Mouse (Mus musculus): ENCODE data around the gene Hoxc6. TPM values are rescaled to one million over a fixed set of nuclear protein-coding genes. Genes with fewer than 3 reads are reported as not detected.

Gene Hoxc6
- polyA plus RNA-seq, 1 experiment = 18.3 TPM

DNA sequence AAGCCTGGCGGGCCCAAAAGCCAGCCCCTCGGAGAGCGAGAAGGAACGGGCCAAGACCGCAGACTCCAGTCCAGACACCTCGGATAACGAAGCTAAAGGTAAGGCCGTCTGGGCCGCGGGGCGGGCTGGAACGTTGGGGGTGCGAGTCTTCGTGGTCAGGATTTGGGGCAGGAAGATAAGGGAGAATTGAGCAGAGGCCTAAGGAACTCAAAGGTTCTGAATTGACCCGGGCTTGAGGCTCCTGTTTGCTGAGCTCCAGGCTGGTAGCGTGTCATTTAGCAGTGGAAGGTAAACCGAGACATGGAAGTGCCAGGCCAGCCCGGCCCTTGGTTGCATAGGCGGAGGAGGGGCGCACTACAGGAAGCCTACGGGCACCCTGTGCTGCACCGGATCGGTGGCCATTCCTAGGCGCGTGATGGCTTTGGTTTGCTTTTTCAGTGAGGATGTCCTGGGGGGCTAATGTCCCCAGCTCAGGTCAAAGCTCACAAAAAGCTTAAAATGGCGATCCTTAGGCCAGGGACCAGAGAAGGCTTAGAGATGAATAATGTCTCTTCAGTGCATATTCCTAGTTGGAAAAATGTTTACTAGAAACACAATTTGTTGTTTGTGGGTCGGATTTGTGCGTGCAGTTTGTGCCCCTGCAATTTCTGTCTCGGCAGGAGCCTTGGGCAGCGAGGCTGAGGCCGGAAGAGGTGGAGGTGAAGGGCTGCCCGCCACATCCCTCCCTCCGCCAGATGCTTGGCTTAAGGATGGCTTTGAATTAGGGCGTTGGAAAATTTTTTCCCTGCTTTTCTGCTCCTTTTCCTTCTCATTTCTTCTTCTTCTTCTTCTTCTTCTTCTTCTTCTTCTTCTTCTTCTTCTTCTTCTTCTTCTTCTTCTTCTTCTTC is 30.3 kb upstream of the Hoxc6 start:
- DNase-seq (ENCODE audit: low read depth) = no peak

DNA sequence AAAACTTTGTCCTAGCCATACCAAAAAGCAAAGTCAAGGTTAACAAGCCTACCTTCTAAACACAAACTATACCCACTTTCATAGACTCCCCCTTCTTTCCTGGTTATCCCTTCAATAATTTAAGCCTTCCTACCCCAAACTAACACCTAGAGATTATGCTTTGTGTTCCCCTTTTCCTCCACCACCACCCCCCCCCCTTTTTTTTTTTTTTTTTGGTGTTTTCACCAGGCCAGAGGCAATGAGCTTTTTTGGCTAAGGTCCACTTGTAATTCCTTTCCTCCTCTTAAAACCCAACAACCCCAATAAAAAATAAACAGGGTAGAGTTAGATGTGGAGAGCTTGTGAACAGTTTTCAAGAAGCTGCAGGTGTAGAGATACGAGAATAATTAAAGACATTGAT is 28.8 kb upstream of the Hoxc6 start:
- no peak for DNase-seq (ENCODE audit: low read depth)

DNA sequence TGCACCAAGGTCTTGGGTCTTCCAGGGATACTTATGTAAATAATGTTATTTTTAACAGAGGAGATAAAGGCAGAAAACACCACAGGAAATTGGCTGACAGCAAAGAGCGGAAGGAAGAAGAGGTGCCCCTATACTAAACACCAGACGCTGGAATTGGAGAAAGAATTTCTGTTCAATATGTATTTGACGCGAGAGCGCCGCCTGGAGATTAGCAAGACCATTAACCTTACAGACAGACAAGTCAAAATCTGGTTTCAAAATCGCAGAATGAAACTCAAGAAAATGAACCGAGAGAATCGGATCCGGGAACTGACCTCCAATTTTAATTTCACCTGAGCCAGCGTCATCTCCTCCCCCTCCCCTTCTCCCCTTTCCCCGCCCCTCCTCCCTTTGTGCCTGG is 27.3 kb upstream of the Hoxc6 start:
- DNase-seq (ENCODE audit: low read depth) = no peak

DNA sequence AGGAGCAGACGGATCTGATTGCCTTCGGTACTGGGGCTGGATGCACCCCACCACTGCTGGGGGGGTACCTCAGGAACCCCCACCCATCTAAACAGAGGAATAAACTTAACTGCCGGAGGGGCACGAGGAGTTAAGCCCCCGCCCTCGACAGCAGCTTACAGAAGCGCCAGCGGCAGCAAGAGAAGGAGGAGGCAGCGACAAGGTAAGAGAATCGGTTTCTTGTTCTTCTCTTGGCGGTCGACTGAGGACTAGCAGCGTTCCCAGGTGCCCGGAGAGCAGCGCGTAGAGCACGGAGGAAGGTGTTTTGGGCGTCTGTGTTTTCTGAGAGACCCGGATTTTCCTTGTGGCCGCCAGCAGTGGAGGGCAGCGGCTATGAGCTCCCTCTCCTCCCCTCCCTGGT is 25.8 kb upstream of the Hoxc6 start:
- DNase-seq (ENCODE audit: low read depth) = no peak

DNA sequence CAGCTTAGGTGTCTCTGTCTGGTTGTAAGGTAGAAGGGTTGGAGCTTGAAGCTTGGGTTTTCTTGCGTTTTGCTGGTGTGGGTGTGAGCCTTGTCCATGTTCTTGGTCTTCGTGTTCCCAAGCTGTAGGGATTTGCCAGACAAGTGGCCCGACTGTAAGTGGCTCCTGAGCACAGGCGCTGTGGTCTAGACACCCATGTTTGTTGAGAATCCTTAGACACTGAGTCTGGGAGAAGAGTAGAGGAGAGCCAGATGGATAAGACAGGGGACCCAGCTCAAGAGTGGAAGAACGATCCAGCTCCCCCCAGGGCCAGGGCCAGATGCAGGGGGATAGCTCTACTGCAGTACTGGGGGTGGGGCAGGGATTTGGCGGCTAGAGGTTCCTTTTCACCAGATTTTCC is 25.3 kb upstream of the Hoxc6 start:
- DNase-seq (ENCODE audit: low read depth) = no peak

DNA sequence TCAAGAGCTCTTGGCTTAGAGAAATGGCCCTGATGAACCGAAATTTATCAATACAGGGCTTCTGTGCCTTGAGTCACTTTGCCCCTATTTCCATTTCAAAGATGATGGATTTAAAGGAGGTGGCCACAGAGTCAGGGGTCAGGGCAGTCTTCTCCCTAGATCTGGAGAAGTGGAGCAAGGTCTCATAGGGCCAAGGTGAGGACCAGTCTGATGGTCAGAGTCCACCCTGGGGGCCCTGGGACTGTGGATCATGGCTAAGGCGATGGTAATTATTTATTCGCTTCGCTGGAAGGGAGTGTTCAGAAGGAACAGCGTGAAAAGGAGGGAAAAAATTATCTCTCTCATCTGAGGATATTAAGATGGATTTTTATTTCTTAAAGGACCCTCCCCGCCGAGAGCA is 23.0 kb upstream of the Hoxc6 start:
- no peak for DNase-seq (ENCODE audit: low read depth)

DNA sequence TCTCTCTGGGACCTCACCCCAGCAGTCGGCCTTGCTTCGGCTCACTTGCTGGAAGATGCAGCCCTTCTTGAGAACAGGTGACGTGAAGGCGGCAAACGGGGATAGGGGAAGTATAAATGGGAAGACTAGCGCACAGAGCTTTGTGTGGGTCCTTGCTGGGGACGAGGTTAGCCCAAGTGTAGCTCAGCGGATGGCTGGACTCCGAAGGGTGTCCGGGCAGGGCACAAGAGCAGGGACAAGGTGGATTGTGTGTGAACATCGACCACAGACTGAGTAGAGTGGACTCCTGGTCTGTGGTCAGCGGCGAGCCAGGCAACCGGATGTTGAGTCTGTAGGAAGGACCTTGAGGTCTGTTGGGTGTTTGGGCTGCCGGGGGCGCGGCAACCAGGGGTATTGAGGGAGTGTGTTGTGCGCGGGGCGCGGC is 22.4 kb upstream of the Hoxc6 start:
- DNase-seq (ENCODE audit: low read depth) = no peak

DNA sequence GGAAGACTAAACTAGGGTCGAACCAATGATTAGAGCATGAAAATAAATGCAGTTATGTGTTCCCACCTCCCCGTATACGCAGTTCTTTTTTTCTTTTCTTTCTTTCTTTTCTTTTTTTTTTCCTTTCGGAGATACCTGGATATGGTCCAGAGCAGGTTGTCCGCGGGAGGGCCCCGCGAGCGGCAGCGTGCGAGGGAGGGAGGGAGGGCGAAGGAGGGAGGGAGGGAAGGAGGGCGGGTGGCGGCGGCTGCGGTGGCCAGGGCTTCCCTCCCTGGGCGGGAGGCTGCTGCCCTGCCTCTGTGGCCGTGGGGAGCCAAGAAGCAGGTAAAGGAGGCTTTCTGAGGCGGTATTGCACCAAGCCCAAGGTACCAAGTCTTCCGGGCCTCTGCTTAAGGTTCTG is 21.9 kb upstream of the Hoxc6 start, which contains the start of gene Hoxc9:
Gene Hoxc9, plus strand, starts transcription at position 269 of the 400 bp plus-strand sequence.
- no peak for DNase-seq (ENCODE audit: low read depth)

DNA sequence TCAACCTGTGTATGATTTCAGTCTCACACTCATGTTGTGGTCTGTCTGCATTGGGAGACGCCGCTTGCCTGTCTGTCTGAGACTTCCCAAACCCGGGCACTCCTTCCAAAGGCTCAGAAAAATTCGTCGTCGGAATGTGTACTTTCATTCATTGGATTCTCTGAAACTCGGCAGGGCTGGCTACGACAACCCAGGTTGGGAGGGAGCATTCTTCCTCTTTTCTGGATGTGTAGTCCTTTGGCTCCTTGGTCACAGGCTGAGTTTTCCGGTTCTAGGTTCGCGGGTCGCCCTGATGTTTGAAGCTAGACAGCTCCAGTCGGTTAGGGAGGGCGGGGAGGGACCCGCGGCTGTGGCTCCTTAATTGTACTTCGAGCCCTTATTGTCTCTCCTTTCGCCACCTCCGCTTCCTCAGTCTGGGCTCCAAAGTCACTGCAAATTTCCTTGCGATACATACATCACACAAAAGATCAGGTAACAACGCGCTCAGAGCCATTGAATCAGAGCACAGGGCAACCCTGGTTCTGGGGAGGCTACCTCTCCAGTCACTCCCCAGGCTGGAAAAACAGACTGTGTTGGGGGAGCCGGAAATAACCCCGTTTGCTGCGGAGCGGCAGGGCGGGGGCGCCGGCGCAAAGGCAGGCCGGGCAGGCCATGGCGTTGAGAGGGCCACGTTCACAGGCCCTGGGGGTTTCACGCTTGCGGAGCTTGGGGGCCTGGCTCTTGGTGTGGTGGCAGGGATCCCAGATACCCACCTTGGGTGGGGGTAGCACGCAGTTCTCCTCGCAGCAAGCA is 21.2 kb upstream of the Hoxc6 start:
- DNase-seq (ENCODE audit: low read depth) = no peak

DNA sequence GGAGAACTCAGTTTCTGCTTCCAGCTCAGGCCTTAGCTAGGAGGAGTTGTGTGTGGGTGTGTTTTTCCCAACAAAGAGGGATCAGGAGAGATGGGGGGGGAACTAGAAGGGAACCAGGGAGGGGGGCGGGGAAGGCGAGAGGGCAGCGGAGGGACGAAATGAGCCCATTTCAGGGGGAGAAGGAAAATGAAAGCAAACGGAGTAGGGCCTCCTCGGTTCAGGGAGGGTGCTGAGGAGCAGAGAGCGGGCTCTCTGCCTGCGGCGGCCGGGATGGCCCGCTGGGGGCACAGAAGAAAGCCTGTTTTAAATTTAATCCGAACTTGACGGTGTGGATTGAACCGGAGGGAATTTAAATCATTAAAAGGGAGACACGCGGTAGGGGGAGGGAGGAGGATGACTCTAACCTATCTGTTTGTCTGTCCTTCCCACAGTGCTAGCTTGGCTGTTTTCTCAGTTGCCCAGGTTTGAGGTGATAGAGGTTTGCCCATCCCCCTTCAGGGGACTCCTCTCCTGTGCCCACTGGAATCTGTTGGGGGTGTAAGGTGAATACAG is 20.6 kb upstream of the Hoxc6 start:
- no peak for DNase-seq (ENCODE audit: low read depth)

DNA sequence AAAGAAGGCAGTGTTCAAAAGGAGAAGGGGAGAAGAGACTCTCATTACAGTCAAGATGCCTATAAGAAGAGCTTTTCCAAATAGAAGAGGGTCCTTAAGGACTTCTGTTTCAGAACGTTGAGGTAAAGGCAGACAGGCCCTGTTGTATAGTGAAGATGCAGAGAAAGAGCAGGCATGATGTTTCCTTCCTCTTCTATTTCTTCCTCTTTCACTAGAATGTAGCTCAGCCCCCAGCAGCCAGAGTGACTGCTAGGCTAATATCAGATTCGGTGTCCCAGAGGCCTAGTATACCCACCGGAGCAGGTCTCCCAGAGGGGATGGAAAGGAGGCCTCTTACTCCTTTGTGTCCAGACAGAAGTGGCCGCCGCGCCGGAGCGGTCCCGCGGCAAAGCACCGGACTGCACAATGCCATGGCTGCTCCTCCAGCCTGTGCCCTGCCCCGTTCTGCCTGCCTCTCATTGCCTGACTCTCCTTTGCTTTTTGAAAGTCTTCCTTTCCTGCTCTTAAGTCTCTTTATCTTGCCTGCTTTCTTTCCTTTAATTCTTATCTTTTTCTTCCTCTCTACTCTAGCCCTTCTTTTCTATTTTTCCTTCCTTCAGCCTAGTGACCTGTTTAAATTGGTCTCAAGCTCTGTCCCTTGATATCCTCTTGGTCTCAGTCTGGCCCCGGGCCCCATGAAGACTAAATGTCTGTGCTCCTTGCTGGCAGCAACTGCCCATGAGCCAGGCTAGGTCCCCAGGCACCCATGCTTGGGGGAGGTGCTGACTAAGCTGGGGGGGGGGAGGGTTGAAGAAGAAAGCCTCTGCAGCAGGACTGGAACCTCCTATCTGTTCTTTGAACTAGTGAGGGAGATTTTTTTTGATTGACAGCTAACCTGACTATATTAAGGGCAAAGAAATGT is 19.2 kb upstream of the Hoxc6 start:
- DNase-seq (ENCODE audit: low read depth) = no peak

DNA sequence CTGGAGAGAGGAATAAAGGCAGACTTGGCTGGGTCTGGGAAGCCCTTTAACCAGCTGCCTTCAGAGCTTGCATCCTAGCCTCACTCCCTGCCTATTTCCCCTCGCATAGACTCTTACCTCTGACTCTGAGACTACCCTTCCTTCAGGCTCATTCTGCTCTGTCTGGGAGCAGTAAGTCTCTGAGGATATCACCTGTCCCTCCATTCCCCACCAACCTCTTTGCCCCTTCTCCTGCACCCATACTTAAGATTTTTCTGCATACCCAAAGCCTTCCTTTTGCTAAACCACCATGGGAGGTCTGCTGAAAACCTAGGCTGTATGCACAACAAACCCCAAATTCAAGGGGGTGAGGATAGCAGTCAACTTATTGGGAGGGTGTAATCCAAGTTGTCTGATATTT is 18.1 kb upstream of the Hoxc6 start:
- DNase-seq (ENCODE audit: low read depth) = no peak

DNA sequence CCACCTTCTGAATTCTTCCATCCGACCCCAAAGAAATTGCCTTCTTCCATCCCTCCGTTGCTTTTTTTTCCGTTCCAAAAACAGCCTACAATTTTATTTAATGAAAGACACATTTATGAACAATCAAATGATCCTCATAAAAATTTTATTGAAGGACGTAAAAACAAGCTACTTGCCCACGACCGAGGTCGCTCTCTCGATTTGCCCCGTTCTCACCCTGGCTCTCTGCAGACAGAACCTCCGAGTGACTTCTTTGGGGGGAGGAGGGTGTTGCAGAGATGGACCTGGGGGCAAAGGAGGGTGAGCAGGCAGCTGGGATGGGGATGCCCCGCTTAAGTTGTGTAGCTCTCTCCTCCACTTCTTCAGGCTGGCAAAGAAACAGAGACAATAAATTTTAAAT is 17.7 kb upstream of the Hoxc6 start:
- DNase-seq (ENCODE audit: low read depth) = no peak

DNA sequence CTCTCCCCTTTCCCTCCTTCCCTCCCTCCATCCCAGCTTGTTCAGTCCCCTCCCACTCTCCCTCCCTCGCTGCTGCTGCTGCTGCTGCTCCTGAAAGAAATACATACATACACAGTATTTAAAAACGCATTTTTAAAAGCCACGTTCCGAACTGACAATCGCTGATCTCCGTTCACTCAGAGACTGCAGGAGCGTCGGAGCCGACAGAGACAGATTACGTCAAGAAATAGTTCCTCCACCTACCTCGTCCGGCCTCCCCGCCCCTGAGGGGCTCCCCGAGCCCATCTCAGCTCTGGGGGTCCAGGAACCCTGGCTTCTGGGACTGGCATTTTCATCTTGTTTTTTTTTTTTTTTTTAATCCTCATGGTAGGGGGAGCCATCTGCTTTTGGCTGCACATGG is 17.1 kb upstream of the Hoxc6 start:
- no peak for DNase-seq (ENCODE audit: low read depth)

DNA sequence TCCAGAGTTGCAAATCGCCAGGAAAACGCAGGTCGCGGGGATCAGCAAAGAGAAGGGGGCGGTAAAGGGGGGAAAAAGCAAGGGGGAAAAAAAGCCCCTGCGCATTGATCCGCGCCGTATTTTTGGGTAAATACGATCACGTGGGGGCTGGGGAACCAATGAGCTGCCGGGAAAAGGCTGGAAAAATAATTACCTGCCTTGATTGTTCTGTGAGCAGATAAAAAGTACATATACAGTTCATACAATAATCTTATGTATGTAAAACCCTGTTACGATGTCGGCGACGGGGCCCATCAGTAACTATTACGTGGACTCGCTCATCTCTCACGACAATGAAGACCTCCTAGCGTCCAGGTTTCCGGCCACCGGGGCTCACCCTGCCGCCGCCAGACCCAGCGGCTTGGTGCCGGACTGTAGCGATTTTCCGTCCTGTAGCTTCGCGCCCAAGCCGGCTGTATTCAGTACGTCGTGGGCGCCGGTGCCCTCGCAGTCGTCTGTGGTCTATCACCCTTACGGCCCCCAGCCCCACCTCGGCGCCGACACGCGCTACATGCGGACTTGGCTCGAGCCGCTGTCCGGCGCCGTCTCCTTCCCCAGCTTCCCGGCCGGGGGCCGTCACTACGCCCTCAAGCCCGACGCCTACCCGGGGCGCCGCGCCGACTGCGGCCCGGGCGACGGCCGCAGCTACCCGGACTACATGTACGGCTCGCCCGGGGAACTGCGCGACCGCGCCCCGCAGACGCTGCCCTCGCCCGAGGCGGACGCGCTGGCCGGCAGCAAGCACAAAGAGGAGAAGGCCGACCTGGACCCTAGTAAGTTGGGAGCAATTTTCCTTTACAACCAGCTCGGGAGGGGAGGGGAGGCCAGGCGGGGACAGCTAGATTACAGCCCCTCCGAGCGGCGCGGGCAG is 16.4 kb upstream of the Hoxc6 start:
- no peak for DNase-seq (ENCODE audit: low read depth)

DNA sequence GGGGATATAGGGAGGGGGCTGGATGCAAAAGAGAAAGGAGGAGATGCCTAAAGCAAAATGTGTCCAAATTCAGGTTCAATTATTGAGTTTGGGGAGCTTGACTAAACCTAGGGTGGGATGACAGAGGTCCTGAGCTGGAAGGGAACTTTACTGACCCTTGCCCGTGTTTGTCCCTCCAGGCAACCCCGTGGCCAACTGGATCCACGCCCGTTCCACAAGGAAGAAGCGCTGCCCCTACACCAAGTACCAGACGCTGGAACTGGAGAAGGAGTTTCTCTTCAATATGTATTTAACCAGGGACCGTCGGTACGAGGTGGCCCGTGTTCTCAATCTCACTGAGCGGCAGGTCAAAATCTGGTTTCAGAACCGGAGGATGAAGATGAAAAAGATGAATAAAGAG is 14.3 kb upstream of the Hoxc6 start:
- DNase-seq (ENCODE audit: low read depth) = no peak

DNA sequence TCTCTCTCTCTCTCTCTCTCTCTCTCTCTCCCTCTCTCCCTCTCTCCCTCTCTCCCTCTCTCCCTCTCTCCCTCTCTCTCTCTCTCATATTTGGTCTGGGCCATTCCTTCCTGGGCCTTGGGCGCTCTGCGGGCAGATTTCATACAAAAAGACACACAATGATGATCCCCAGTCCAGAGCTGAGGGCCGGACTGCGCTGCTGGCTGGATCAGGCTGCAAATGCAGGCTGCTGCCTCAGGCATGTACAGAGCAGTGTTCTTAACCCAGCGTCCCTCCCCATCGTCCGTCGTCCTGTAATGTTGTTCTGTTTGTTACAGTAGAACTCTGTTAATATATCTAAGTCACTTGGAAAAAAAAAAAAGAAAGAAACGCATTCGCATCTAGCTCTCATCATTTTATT is 13.5 kb upstream of the Hoxc6 start:
- DNase-seq (ENCODE audit: low read depth) = no peak

DNA sequence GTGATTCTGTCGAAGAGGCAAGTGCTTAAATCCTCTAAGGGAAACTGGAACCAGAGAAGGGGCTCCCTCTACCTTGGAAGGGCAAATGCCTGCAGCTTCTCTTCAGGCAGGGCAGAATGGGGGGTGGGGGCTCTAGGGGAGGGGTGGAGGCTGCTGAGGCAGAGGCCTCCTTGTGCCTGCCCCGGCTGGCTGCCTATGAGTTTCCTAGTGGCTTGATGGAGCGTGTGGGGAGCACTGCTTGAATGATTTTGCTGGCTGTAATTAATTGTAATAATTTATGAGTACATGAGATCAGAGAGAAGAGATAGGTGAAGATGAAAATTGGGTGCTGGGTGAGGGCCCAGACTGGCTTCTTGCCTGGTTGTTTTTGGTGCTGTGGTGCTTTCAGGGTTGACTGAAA is 13.1 kb upstream of the Hoxc6 start:
- DNase-seq (ENCODE audit: low read depth) = no peak

DNA sequence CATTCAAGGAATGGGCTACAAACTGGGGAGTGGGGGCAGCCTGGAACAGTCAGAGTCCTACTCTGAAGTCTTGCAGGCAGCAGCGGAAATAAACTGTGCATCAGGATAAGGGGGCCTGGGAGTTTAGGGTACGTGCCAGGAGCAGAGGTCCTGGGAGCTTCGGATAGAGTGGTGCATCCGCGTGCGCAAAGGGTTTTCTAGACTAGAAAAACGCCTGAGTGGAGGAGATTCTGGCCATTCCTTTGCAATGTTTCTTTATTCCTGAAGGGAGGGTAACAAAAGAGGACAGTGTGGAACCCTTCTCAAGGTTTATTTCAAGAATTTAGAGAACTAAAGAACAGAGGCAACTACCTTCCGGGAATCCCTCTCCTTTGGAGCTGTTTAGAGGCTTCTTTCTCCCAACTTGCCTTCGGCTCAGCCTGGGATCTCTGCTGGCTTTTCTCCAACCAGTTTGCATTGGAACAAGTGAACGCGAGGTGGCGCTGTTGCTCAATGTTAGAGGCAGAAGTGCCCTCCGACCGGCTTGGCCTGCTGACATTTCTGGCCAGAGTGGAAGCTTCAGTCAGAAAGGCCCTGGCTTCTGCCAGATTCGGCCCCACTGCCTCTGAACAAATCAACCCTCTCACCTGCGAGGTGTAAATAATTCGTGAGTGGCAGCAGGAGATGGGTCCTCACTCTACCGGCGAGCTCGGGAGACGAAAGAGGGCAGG is 10.8 kb upstream of the Hoxc6 start:
- no peak for DNase-seq (ENCODE audit: low read depth)

DNA sequence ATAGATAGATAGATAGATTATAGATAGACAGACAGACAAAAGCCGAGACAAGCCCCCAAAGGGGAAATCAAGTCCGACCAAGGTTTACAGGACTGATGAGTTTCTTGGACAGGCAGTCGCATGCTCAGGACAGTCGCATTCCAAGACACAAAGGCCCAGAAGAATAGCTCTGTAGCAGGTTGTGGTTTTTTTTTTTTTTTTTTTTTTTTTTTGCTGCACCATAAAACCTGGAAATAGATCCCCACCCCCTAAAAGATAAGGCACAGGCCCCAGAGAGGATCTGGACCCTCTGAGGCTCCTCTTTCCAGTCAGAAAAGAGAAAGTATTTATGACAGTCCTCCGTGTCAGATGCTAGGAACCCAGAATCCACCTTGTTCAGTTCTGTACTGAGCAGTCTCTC is 10.0 kb upstream of the Hoxc6 start:
- no peak for DNase-seq (ENCODE audit: low read depth)

Measured in gonadal fat pad, adult 2 months (tissue).